Mouse (Mus musculus): Measurements from ENCODE around the gene Litaf. TPM values are rescaled to one million over a fixed set of nuclear protein-coding genes. Genes with fewer than 3 reads are reported as not detected.

The Litaf gene
- polyA plus RNA-seq, 1 experiment from 2014 or later, result 39.6 TPM

Small RNAs within 50 kb of the gene (microRNA-seq; reads per million reads assigned to microRNA genes)
- not detected for gene Gm26268

Other genes starting within 250 kb of the Litaf start
- 0.75 and 0.94 TPM in 2 replicates for gene Rmi2, start 231.1 kb downstream of the Litaf start, polyA plus RNA-seq (2015; fragmentation: Nextera tagmentation; extraction: Ambion mirVana)
- 171 and 175 TPM in 2 replicates for gene Snn, start 5.2 kb downstream of the Litaf start, polyA plus RNA-seq (2015; fragmentation: Nextera tagmentation; extraction: Ambion mirVana)
- gene Txndc11, start 68.5 kb upstream of the Litaf start, polyA plus RNA-seq (2015; fragmentation: Nextera tagmentation; extraction: Ambion mirVana), result 29.8 and 33.3 TPM in 2 replicates
- gene Zc3h7a, start 110.2 kb upstream of the Litaf start, polyA plus RNA-seq (2015; fragmentation: Nextera tagmentation; extraction: Ambion mirVana), result 80.4 and 89.3 TPM in 2 replicates
- 155 and 178 TPM in 2 replicates for gene Rsl1d1, start 137.2 kb upstream of the Litaf start, polyA plus RNA-seq (2015; fragmentation: Nextera tagmentation; extraction: Ambion mirVana)
- 47.3 and 54.9 TPM in 2 replicates for gene Gspt1, start 188.2 kb upstream of the Litaf start, polyA plus RNA-seq (2015; fragmentation: Nextera tagmentation; extraction: Ambion mirVana)
- gene Tnfrsf17, start 247.7 kb upstream of the Litaf start, polyA plus RNA-seq (2015; fragmentation: Nextera tagmentation; extraction: Ambion mirVana), result not detected in 2 replicates

Data from forebrain, embryonic 16.5 days (tissue).